Mouse (Mus musculus): ENCODE measurements at regions not wholly inside any gene's neighbourhood (a gene's known extent, or its start where the extent isn't known, plus 50 kb on each side); places are given as distances from the start of the nearest gene placed in this dataset.

- peak; percentile 20 for DNase-seq (ENCODE audit: low read depth, low spot score)
These were observed 54.5 kb downstream of the Irx3 start for GRCm38 (mm10) chr8:91747174-91747859.

GRCm38 (mm10) chr8:91724646-91725045 is 77.2 kb downstream of the Irx3 start:
- DNase-seq (ENCODE audit: low read depth, low spot score), result no peak
